Mouse (Mus musculus) cerebellum, adult 8-10 months (tissue): ENCODE results near the gene Dhrs4.

Experiments used
- DNase-seq: peaks from one replicate; pipeline ENCODE4 v3.0.0; 2022

Dhrs4 gene

DNA sequence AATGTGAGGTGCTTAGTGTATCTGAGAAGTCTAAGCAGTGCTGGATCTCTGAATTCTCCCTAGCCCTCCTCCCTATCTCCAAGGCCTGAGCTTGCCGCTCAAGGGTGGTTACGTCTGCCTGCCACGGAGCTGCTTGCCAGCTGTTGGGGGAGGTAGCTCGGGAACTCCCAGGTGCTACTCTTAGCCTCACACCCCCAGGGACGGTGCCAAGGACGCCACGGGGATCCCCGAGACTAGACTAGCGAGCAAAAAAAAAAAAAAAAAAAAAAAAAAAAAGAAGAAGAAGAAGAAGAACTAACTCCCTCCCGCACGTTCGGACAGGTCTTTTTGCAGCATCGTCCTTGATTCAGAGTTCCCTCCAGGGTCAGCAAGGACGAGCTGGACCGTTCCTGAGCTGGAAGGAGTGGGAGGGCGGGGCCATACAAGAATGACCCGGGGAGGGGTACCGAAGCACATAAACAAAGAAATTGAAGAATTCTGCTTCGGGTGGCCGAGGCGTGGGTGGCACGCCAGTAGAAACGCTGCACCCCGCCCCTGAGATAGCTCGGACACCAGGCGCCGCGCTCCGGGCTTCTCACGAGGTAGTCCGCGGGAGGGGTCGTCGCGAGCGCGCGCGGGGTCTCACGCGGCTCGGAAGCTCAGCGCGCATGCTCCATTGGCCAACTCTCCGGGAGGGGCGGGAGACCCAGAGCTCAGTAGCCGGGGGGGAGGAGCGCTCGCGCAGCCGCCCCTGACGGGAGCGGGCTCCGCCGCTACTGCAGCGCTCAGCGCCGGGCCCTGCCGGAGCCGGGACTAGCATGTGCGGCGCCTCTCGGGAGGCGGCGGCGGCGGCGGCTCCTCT is 12.0 kb downstream of the Dhrs4 start, which contains the start of gene Carmil3:
TSS of gene Carmil3 (plus strand) at position 291 of the 841 bp plus-strand sequence.
- DNase-seq: peak; percentile 88

GRCm38 (mm10) chr14:55491291-55491833 is 12.8 kb downstream of the Dhrs4 start:
- DNase-seq: peak; percentile 72

DNA sequence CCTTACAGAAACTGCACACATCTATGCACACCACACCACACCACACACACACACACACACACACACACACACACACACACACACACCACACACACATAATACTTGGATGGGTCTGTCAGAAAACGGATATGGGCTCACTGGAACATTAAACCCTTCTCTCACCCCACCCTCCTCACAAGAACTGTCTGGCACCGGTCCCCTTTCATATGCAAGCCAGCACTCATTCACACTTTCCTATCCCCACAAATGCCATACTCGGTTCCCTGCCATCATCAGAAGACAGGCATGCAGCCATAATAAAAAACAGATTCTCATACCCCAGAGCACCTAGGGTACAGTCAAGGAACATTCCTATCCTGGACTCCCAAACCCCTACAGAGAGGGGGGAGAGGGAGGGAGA is 13.5 kb downstream of the Dhrs4 start:
- no peak for DNase-seq

DNA sequence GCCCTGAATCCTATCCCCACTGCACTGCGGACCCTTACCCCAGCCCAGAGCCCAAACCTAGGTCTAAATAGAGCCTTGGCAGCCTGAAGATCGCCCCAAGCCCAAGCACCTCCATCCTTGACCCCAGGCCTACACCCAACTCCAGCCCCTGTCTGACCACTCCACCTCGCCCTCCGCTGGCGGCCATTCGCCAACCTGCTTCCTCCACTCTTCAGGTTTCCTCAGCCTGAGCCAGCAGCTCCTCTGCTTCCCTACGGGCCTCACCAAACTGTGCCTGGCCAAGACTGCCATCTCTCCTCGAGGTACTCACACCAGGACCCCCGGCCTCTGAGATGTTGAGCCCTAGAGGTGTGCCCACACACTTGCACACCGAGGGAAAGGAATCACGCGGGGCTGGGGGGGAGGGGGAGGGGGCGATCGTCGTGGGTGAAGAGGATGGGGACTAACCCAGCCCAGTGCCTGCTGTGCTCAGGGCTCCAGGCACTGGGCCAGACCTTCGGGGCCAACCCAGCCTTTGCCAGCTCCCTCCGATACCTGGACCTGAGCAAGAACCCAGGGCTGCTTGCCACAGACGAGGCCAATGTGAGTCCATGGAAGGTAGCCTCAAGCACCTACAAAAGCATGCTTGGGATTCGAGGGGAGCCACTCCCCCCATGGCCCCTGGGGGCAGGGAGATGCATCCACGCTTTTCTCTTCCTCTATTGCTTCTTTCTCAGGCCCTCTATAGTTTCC is 17.1 kb downstream of the Dhrs4 start:
- peak; percentile 53 for DNase-seq

- DNase-seq: no peak
Measured at GRCm38 (mm10) chr14:55496761-55497448, 18.3 kb downstream of the Dhrs4 start.

- peak; percentile 89 for DNase-seq
Measured at GRCm38 (mm10) chr14:55497449-55497821, 18.9 kb downstream of the Dhrs4 start.

DNA sequence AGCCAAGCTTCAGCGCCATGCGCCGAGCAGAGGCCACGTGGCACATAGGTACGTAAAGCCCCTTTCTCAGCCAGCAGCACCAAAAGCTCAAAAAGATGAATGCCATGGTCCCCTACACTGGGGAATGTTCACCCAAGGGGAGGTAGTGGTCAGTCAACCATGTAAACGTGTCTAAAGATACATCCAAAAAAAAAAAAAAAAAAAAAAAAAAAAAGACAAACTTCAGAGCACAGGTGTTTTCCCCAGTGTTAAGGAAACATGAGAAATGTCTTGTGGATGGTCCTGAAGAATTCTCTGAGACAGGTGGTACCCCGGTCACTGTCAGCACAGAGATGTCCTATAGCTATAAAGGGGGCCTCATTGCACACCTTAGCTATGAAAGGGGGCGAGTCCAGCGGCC is 27.1 kb downstream of the Dhrs4 start:
- DNase-seq: no peak

- no peak for DNase-seq
Measured at GRCm38 (mm10) chr14:55507801-55508200, 29.2 kb downstream of the Dhrs4 start.

GRCm38 (mm10) chr14:55509540-55509939 is 31.0 kb downstream of the Dhrs4 start:
- DNase-seq: no peak

DNA sequence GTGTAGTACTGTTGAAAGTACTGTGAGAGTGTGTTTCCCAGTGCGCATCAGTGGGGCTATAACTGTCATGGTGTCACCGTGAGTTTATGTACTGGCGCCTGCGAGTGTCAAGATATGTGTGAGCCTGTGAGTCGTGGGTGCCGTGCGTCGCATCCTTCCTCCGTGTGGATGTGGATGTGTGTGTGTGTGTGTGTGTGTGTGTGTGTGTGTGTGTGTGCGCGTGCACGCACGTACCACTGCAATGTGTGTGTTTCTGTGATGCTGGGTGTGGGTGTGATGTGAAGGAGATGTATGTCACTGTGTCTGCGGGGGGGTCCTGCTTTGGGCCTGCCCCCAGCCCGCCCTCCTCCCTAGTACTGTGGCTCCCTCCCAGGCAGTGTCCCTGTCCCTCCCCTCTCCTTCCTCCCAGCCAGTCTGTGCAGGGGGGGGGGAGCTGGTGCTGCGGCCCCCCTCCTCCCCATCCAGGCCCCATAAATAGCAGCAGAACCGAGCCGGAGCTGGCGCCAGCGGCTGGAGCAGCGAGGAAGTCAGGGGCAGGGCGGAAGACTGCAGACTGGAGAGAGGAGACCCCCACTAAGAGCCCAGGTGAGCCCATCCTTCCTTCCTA is 31.7 kb downstream of the Dhrs4 start, which contains the start of gene Cpne6:
TSS of gene Cpne6 (plus strand) at position 321 of the 607 bp plus-strand sequence.
- DNase-seq: no peak

- no peak for DNase-seq
Measured at GRCm38 (mm10) chr14:55511037-55511436, 32.5 kb downstream of the Dhrs4 start.

GRCm38 (mm10) chr14:55513927-55514326 is 35.4 kb downstream of the Dhrs4 start:
- DNase-seq: no peak

GRCm38 (mm10) chr14:55515846-55516245 is 37.3 kb downstream of the Dhrs4 start:
- DNase-seq: no peak

- DNase-seq: no peak
Measured at GRCm38 (mm10) chr14:55518897-55519296, 40.3 kb downstream of the Dhrs4 start.

GRCm38 (mm10) chr14:55519604-55520003 is 41.0 kb downstream of the Dhrs4 start:
- no peak for DNase-seq

DNA sequence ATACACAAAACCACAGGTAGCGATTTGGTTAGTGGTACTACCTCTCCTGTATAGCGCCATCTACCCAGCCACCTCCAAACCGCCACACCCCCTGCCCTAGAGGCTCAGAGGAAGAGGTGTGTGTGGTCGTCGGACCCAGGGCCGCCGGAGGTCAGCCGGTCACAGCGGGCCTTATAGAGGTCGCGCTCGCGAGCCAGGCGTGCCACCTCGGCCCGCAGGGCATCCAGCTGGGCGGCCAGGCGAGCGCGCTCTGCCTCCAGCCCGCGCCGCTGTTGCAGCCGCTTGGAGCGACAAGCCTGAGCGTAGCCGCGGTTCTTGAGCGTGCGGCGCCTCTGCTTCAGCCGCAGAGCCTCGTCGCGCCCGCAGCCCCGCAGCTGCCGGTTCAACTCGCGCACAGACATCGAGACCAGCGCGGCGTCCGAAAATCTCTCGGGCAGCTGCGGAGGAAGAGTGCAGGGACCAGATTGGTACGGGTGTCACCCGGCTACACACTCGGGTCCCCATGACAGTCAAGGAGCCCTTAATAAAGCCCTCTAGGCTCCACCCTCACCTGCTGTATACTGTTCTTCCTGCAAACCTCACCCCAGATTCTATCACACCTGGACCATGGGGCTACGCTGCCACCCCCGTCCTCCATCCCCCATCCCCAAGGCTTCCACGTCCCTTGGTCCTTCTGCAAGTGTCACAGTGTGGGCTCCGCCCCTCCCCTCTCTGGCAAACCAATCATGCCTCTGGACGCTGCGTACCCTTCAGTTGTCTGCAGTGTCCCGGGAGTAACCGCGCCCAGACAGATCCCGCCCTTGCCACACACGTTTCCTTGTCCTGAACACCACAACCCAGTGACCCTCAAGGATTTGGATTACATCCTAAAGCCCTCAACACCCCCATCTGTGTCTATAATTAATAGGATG is 42.1 kb downstream of the Dhrs4 start:
- peak; percentile 56 for DNase-seq

- DNase-seq: no peak
Measured at GRCm38 (mm10) chr14:55524062-55524461, 45.5 kb downstream of the Dhrs4 start.

DNA sequence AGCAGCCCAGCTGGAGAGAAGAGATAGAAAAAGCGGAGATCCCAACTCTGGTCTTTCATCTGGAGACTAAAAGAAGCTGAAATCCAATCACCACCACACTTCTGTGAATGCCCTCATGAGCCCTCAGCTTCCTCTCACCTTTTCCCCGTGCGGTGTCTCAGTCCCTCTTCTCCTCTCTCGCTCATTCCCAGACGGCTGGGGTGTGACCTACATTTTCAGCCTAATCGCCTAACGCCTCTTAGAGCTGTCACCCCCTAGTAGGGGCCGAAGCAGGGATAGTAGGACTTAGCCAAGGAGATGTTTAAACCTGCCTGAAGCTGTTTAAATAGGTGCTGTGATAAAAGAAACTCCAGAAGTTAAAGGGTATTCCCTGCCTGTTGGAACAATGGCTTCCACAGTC is 46.2 kb downstream of the Dhrs4 start, which contains the start of gene Nrl:
TSS of gene Nrl (minus strand) at position 197 of the 400 bp plus-strand sequence.
- no peak for DNase-seq

- DNase-seq: no peak
Measured at GRCm38 (mm10) chr14:55526674-55527073, 48.1 kb downstream of the Dhrs4 start.

GRCm38 (mm10) chr14:55527940-55528339 is 49.4 kb downstream of the Dhrs4 start:
- no peak for DNase-seq

- no peak for DNase-seq
Measured at GRCm38 (mm10) chr14:55536116-55536745, 57.7 kb downstream of the Dhrs4 start.
